Mouse (Mus musculus) MEL-GATA-1-ER (cell line): ENCODE measurements around the gene Alox8.

Experiments
- DNase-seq: peaks from one replicate; pipeline ENCODE4 v3.0.0-alpha.2; 2012; ENCODE audit warnings: low read depth; ENCODE audit errors: extremely low read depth

Alox8 gene

GRCm38 (mm10) chr11:69197743-69198142, at the start of gene Alox8:
Gene Alox8 (minus strand): TSS chr11:69197843.
- DNase-seq, result no peak

- DNase-seq, result peak; percentile 26
Observed at GRCm38 (mm10) chr11:69245643-69246042, 48.0 kb upstream of the Alox8 start.

- DNase-seq, result peak; percentile 26
Observed at GRCm38 (mm10) chr11:69244911-69245310, 47.3 kb upstream of the Alox8 start.

- no peak for DNase-seq
Observed at GRCm38 (mm10) chr11:69236926-69237260, 39.2 kb upstream of the Alox8 start, which contains the start of gene Gucy2e. Gene Gucy2e (minus strand): TSS chr11:69237036.

GRCm38 (mm10) chr11:69236061-69236925, 38.6 kb upstream of the Alox8 start:
- no peak for DNase-seq

GRCm38 (mm10) chr11:69235285-69236060, 37.8 kb upstream of the Alox8 start:
- DNase-seq, result no peak

GRCm38 (mm10) chr11:69233141-69233540, 35.5 kb upstream of the Alox8 start:
- no peak for DNase-seq

- no peak for DNase-seq
Observed at GRCm38 (mm10) chr11:69230420-69230819, 32.8 kb upstream of the Alox8 start.

GRCm38 (mm10) chr11:69225715-69226114, 28.1 kb upstream of the Alox8 start:
- no peak for DNase-seq

- no peak for DNase-seq
Observed at GRCm38 (mm10) chr11:69223101-69223500, 25.5 kb upstream of the Alox8 start.

- DNase-seq, result no peak
Observed at GRCm38 (mm10) chr11:69221070-69221469, 23.4 kb upstream of the Alox8 start.

GRCm38 (mm10) chr11:69218661-69219060, 21.0 kb upstream of the Alox8 start:
- DNase-seq, result no peak

- DNase-seq, result no peak
Observed at GRCm38 (mm10) chr11:69217411-69217810, 19.8 kb upstream of the Alox8 start.

GRCm38 (mm10) chr11:69211431-69211830, 13.8 kb upstream of the Alox8 start:
- DNase-seq, result no peak

GRCm38 (mm10) chr11:69202469-69203230, 5.0 kb upstream of the Alox8 start:
- no peak for DNase-seq

GRCm38 (mm10) chr11:69200231-69200630, 2.6 kb upstream of the Alox8 start:
- DNase-seq, result no peak

GRCm38 (mm10) chr11:69199251-69199650, 1.6 kb upstream of the Alox8 start:
- no peak for DNase-seq

GRCm38 (mm10) chr11:69197194-69197593, 449 bp downstream of the Alox8 start:
- no peak for DNase-seq

- DNase-seq, result no peak
Observed at GRCm38 (mm10) chr11:69196766-69197165, 877 bp downstream of the Alox8 start.

GRCm38 (mm10) chr11:69192840-69193239, 4.8 kb downstream of the Alox8 start:
- no peak for DNase-seq

GRCm38 (mm10) chr11:69185936-69186335, 11.7 kb downstream of the Alox8 start:
- DNase-seq, result no peak

- DNase-seq, result no peak
Observed at GRCm38 (mm10) chr11:69185031-69185430, 12.6 kb downstream of the Alox8 start.
